Mouse (Mus musculus) kidney, postnatal 0 days (tissue): ENCODE data around the gene Tmem50b. TPM values are rescaled to one million over a fixed set of nuclear protein-coding genes. Genes with fewer than 3 reads are reported as not detected.
A peak's percentile ranks its signal among the peaks of the same experiment; 100 is the strongest.

Experiments used
- ATAC-seq: fragments of 200-750 bp; cut with Nextera tagmentation; replicated peaks from 2 replicates; pipeline ENCODE4 v1.8.0; 2017; ENCODE audit warnings: low read depth, moderate number of reproducible peaks, moderate TSS enrichment, moderate library complexity; ENCODE audit not compliant: low FRiP score
- DNase-seq: peaks from one replicate; pipeline ENCODE4 v3.0.0-alpha.2; 2016; ENCODE audit warnings: low spot score
- H3K27ac ChIP-seq: fragments of 300-500 bp; sonication (generic); 2 replicates; pipeline ENCODE4 v1.5.1; 2014; ENCODE audit warnings: mild to moderate bottlenecking
- H3K27me3 ChIP-seq: fragments of 300-500 bp; sonication (generic); 2 replicates; pipeline ENCODE4 v1.6.1; 2014; ENCODE audit warnings: low read length, mixed read lengths; ENCODE audit not compliant: insufficient read depth
- H3K36me3 ChIP-seq: fragments of 300-500 bp; sonication (generic); 2 replicates; pipeline ENCODE4 v1.6.1; 2014; ENCODE audit warnings: low read length, mixed read lengths; ENCODE audit not compliant: insufficient read depth
- H3K4me1 ChIP-seq: fragments of 300-500 bp; sonication (generic); replicated peaks from 2 replicates; pipeline ENCODE4 v1.6.1; 2014; ENCODE audit warnings: antibody characterized with exemption, low read length, mixed read lengths; ENCODE audit not compliant: insufficient read depth
- H3K4me2 ChIP-seq: fragments of 300-500 bp; sonication (generic); 2 replicates; pipeline ENCODE4 v1.6.1; 2014; ENCODE audit warnings: mild to moderate bottlenecking, low read length, moderate library complexity, mixed read lengths
- H3K4me3 ChIP-seq: fragments of 300-500 bp; sonication (generic); replicated peaks from 2 replicates; pipeline ENCODE4 v1.5.1; 2014; ENCODE audit warnings: low read depth, low read length
- H3K9ac ChIP-seq: fragments of 300-500 bp; sonication (generic); 2 replicates; pipeline ENCODE4 v1.6.1; 2014; ENCODE audit warnings: low read depth, low read length
- H3K9me3 ChIP-seq: fragments of 300-500 bp; sonication (generic); replicated peaks from 2 replicates; pipeline ENCODE4 v1.6.1; 2016; ENCODE audit warnings: low read length, inconsistent platforms, mixed read lengths
- CTCF ChIP-seq: IDR thresholded peaks from 2 replicates; pipeline ENCODE4 v1.5.1; 2016; ENCODE audit warnings: antibody characterized with exemption, low read depth, mild to moderate bottlenecking, moderate library complexity
- WGBS: fragments of 180-500 bp; shearing (Covaris S2); extraction: QIAGEN DNeasy Blood & Tissue Kit; methylation state at CpG from one replicate; pipeline ENCODE4 v1.1.7; 2014; 5-methylcytosine and 5-hydroxymethylcytosine counted together
- polyA plus RNA-seq: library from polyadenylated mRNA; unstranded; fragments of >200 nt; fragmentation: Nextera tagmentation; extraction: Ambion mirVana; gene quantifications from 2 replicates; pipeline ENCODE4 v1.2.1, GENCODE M21; 2015

Tmem50b gene
- polyA plus RNA-seq, 1 experiment from 2014 or later = 42.3 TPM

DNA sequence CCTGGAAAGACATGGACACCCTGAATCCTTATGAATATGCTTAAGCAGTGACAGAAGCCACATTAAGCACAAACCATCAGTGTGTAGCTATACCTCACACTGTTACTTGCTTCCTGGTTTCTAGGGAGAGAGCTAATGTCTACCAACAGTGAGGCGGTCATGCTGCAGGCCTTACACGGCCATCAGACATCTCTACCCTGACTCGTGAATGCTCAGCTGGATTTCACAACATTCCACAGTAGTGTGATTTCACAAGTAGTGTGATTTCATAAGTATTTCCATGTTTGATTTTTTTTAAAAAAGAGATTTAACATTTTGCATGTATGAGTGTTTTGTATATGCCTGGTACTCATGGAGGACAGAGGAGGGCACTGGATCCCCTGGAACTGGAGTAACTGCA lies 31.1 kb upstream of the Tmem50b start:
- no peak for TF ChIP-seq CTCF
- Histone ChIP-seq H3K27ac (no peak overlapping the region), H3K9ac (no peak overlapping the region), H3K4me2 (no peak overlapping the region), H3K36me3 (peaks cover 62% of the 10 kb centered on the region), H3K4me1 (no peaks in the 10 kb centered on the region), H3K9me3 (no peaks in the 10 kb centered on the region), H3K4me3 (no peak overlapping the region), H3K27me3 (no peaks in the 10 kb centered on the region)
- no peak for DNase-seq
- no peak for ATAC-seq
- 93% methylated on average over 3 of the region's 3 CpGs for WGBS

DNA sequence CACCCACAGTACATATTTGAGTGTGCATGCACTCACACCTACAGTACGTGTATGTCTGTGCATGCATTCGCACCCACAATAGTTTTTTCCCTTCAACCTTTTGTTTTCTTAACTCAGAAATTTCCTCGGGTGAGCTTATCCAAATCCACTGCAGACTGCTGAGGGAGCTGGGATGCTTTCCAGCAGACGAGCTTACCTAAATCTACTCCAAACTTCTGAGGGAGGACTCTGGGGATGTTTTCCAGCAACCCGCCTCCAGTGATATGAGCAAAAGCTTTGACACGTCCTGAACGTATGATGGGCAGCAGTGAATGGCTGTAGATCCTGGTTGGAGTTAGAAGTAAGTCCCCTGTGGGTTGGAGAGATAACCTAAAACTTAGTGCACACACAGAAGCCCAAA lies 30.2 kb upstream of the Tmem50b start:
- H3K36me3 ChIP-seq = peaks cover 63% of the 10 kb centered on the region
- ATAC-seq = no peak
- no peak overlapping the region for H3K27ac ChIP-seq
- 81% methylated on average over 7 of the region's 7 CpGs for WGBS
- H3K9ac ChIP-seq = no peak overlapping the region
- no peaks in the 10 kb centered on the region for H3K9me3 ChIP-seq
- no peaks in the 10 kb centered on the region for H3K4me1 ChIP-seq
- no peaks in the 10 kb centered on the region for H3K27me3 ChIP-seq
- H3K4me2 ChIP-seq = no peak overlapping the region
- no peak for TF ChIP-seq CTCF
- no peak overlapping the region for H3K4me3 ChIP-seq
- DNase-seq = no peak

DNA sequence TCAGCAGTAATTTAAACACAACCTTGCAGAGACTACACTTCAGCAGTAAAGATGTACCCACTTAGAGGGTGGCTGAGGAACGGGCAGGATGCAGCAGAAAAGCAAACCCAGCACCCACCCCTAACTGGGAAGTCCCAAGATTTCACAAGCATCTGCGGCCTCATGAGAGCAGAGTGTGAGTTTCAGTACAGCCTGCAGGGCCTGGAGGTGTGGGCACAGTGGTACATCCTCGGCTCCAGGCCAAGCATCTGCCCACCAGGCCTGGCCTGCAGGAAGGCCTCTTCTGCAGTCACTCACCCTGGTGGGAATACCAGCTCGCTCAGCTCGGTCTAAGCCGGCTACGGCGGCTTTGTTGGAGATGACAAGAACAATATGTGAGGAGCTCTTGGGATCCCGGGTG lies 25.5 kb upstream of the Tmem50b start:
- no peaks in the 10 kb centered on the region for H3K27me3 ChIP-seq

DNA sequence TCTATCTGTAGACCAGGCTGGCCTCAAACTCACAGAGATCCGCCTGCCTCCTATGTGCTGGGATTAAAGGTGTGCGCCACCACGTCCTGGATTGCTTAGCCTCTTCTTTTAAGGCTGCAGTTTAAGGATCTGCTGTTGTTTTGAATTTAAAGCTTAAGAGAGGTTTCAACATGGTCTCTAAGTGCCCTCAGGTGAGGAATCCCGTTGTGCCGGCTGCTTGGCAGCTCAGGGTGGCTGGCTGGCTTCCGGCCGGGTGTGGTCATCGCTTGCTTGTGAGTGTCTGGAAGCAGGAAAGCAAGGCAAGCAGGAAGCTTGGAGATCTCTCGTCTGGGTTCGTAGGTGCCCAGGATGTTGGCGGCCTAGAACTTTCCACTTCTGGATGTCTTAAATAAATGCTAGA lies 23.4 kb upstream of the Tmem50b start:
- Histone ChIP-seq H3K27ac (no peak overlapping the region), H3K36me3 (peaks cover 40% of the 10 kb centered on the region; the same call in 1 of the 2 replicates), H3K9me3 (no peaks in the 10 kb centered on the region), H3K27me3 (no peaks in the 10 kb centered on the region), H3K4me2 (no peak overlapping the region), H3K9ac (no peak overlapping the region), H3K4me3 (no peak overlapping the region), H3K4me1 (no peaks in the 10 kb centered on the region)
- TF ChIP-seq CTCF = no peak
- ATAC-seq (no peak), DNase-seq (no peak)
- WGBS = 93% methylated on average over 11 of the region's 11 CpGs

More for the DNA sequence above, 25.5 kb upstream of the Tmem50b start:
- ATAC-seq = no peak
- H3K9ac ChIP-seq = no peak overlapping the region
- 93% methylated on average over 9 of the region's 9 CpGs for WGBS
- no peak overlapping the region for H3K4me2 ChIP-seq
- H3K36me3 ChIP-seq = peaks cover 53% of the 10 kb centered on the region
- H3K4me1 ChIP-seq = no peaks in the 10 kb centered on the region
- DNase-seq = no peak
- no peak overlapping the region for H3K27ac ChIP-seq
- TF ChIP-seq CTCF = no peak
- no peaks in the 10 kb centered on the region for H3K9me3 ChIP-seq
- H3K4me3 ChIP-seq = no peak overlapping the region

DNA sequence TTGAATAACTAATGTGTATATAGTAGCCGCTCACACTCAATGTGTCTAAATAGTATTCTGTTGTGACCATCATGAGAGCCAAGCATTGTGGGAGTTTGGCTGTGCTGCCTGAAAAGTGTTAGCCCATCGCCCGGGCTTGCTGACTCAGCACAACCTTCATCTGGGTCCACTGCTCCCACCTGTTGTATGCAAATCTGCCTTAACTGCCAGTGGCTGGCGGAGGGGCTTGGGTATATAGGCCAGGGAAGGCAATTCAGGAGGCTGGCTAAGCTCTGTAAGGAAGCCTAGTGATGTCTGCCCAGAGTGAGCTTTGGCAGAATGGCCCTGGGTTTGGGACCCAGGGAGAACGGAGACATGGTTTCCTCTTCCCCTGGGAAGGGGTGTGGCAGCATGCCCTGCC lies 22.6 kb upstream of the Tmem50b start:
- Histone ChIP-seq H3K27ac (no peak overlapping the region), H3K27me3 (no peaks in the 10 kb centered on the region), H3K4me3 (no peak overlapping the region), H3K36me3 (peaks cover 33% of the 10 kb centered on the region; the same call in 1 of the 2 replicates), H3K9me3 (no peaks in the 10 kb centered on the region), H3K9ac (no peak overlapping the region), H3K4me1 (no peaks in the 10 kb centered on the region), H3K4me2 (no peak overlapping the region)
- DNase-seq (no peak), ATAC-seq (no peak)
- no peak for TF ChIP-seq CTCF
- 85% methylated on average over 5 of the region's 5 CpGs for WGBS

DNA sequence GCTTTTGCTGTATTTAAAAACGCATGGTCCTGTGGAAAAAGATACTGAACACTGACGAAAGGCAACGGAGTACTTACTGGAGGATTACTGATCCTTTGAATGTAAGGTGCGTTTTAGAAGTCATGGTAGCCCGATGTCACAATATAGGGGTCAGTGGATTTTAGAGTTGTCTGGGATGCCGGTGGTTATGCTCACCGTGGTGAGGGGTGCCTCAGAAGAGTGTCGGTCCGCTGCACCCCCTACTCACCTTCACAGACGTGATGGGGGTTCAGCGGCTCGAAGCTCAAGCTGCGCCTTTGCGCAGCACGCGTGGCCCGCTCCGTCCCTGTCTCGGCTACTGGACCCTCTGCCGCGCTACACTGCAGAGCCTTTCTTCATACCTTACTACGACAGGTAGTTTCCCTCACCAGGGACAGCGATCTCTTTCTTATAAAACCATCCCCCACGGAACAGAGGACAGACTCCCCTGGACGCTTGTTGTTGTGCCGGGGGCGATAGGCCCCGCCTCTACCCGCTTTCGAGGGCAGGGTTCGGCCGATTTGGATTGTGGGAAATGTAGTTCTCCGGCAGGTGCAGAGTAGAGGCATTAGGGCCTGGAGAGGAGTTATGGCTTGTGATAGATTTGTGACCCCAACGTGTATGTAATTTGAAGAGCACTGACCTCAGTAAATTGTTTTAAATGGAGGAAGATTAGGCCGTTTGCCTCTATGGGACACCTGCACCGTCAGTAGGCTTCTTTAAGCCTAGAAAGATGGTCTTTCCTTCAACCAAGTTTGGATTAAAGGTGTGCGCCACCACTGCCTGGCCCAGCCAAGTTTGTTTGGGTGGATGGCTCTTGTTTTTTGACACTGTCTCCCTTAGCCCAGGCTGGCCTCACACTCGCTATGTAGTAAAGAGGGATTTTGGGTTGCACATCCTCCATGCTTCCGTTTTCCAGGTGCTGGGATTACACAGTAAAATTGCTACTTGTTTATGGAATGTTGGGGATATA lies 21.2 kb upstream of the Tmem50b start, which contains the start of gene Dnajc28:
TSS of gene Dnajc28 (minus strand) at position 516 of the 991 bp plus-strand sequence.
- no peak for TF ChIP-seq CTCF
- no peaks in the 10 kb centered on the region for H3K9me3 ChIP-seq
- H3K4me1 ChIP-seq = no peaks in the 10 kb centered on the region
- ATAC-seq = peak; percentile 83
- peak within 1 kb of the TSS; percentile 55 for H3K4me3 ChIP-seq
- H3K36me3 ChIP-seq = peaks cover 25% of the 10 kb centered on the region; the same call in 1 of the 2 replicates
- H3K4me2 ChIP-seq = peak within 1 kb of the TSS; percentile 93
- WGBS = 10% methylated on average over 39 of the region's 39 CpGs
- peak; percentile 84 for DNase-seq
- H3K27me3 ChIP-seq = no peaks in the 10 kb centered on the region
- H3K9ac ChIP-seq = peak within 1 kb of the TSS; percentile 54
- no peak within 1 kb of the TSS for H3K27ac ChIP-seq
